Mouse (Mus musculus) midbrain, embryonic 13.5 days (tissue): ENCODE data around the gene Pde6g. TPM values are rescaled to one million over a fixed set of nuclear protein-coding genes. Genes with fewer than 3 reads are reported as not detected.

Experiments
- ATAC-seq: fragments of 200-750 bp; cut with Nextera tagmentation; 2 replicates; pipeline ENCODE4 v1.8.0; 2017; ENCODE audit warnings: mild to moderate bottlenecking, moderate TSS enrichment, moderate library complexity
- H3K27ac ChIP-seq: fragments of 300-500 bp; sonication (generic); 2 replicates; pipeline ENCODE4 v1.5.1; 2015; ENCODE audit warnings: inconsistent platforms, mild to moderate bottlenecking, moderate library complexity
- H3K27me3 ChIP-seq: fragments of 300-500 bp; sonication (generic); 2 replicates; pipeline ENCODE4 v1.6.1; 2015; ENCODE audit warnings: mild to moderate bottlenecking, inconsistent platforms
- H3K36me3 ChIP-seq: fragments of 300-500 bp; sonication (generic); 2 replicates; pipeline ENCODE4 v1.6.1; 2015; ENCODE audit warnings: mild to moderate bottlenecking, inconsistent platforms
- H3K4me1 ChIP-seq: fragments of 300-500 bp; sonication (generic); replicated peaks from 2 replicates; pipeline ENCODE4 v1.6.1; 2015; ENCODE audit warnings: inconsistent platforms
- H3K4me2 ChIP-seq: fragments of 300-500 bp; sonication (generic); replicated peaks from 2 replicates; pipeline ENCODE4 v1.6.1; 2015; ENCODE audit warnings: moderate library complexity, mild to moderate bottlenecking, inconsistent platforms
- H3K4me3 ChIP-seq: fragments of 300-500 bp; sonication (generic); replicated peaks from 2 replicates; pipeline ENCODE4 v1.5.1; 2015; ENCODE audit warnings: mild to moderate bottlenecking, inconsistent platforms
- H3K9ac ChIP-seq: fragments of 300-500 bp; sonication (generic); replicated peaks from 2 replicates; pipeline ENCODE4 v1.6.1; 2015; ENCODE audit warnings: mild to moderate bottlenecking, inconsistent platforms
- H3K9me3 ChIP-seq: fragments of 300-500 bp; sonication (generic); 2 replicates; pipeline ENCODE4 v1.6.1; 2016; ENCODE audit warnings: mild to moderate bottlenecking, inconsistent platforms
- WGBS: fragments of 180-500 bp; shearing (Covaris S2); methylation state at CpG from one replicate; pipeline ENCODE4 v1.1.7; 2015; 5-methylcytosine and 5-hydroxymethylcytosine counted together
- polyA plus RNA-seq: library from polyadenylated mRNA; unstranded; fragments of >200 nt; fragmentation: Nextera tagmentation; extraction: Ambion mirVana; gene quantifications from 2 replicates; pipeline ENCODE4 v1.2.1, GENCODE M21; 2015

Gene Pde6g
- polyA plus RNA-seq, 1 experiment from 2014 or later = 0.30 TPM

GRCm38 (mm10) chr11:120405867-120406266, 47.4 kb downstream of the Pde6g start:
- Histone ChIP-seq H3K36me3 (peaks cover 95% of the 10 kb centered on the region), H3K4me3 (no peak overlapping the region), H3K4me1 (no peaks in the 10 kb centered on the region), H3K9ac (no peak overlapping the region), H3K27me3 (no peaks in the 10 kb centered on the region), H3K27ac (no peak overlapping the region), H3K4me2 (no peak overlapping the region), H3K9me3 (no peaks in the 10 kb centered on the region)
- 94% methylated on average over 3 of the region's 3 CpGs for WGBS
- ATAC-seq = no peak

- no peak overlapping the region for H3K27ac ChIP-seq
- H3K36me3 ChIP-seq = peaks cover 95% of the 10 kb centered on the region
- no peaks in the 10 kb centered on the region for H3K4me1 ChIP-seq
- H3K9ac ChIP-seq = no peak overlapping the region
- H3K27me3 ChIP-seq = no peaks in the 10 kb centered on the region
- no peak overlapping the region for H3K4me2 ChIP-seq
- WGBS = 97% methylated on average over 1 of the region's 1 CpGs
- no peaks in the 10 kb centered on the region for H3K9me3 ChIP-seq
- H3K4me3 ChIP-seq = no peak overlapping the region
- ATAC-seq = no peak
Observed at GRCm38 (mm10) chr11:120404814-120405213, 48.5 kb downstream of the Pde6g start.

DNA sequence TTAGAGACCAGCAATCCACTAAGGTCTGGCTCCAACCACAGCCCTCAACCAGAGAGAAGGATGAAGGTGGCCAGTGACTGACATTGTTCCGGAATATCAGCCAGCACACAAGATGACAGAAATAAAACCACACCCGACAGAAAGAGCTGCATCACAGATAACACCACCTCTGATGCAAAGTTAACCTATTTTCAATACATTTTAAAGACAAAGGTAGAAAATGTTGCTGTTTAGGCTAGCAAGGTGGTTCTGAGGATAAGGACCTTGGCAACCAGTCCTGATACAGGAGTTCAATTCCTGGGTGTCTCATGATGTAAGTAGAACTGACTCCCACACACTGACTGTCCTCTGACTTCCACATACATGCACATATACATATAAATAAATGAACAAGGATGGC, 54.0 kb downstream of the Pde6g start:
- 96% methylated on average over 2 of the region's 2 CpGs for WGBS
- Histone ChIP-seq H3K9ac (no peak overlapping the region), H3K4me1 (no peaks in the 10 kb centered on the region), H3K9me3 (no peaks in the 10 kb centered on the region), H3K4me2 (no peak overlapping the region), H3K4me3 (no peak overlapping the region), H3K27ac (no peak overlapping the region), H3K36me3 (peaks cover 85% of the 10 kb centered on the region), H3K27me3 (no peaks in the 10 kb centered on the region)
- no peak for ATAC-seq

Other genes starting within 250 kb of the Pde6g start
- 17.4 and 19.5 TPM in 2 replicates for gene Bahcc1, start 220.6 kb downstream of the Pde6g start, polyA plus RNA-seq
- gene Actg1, start 105.0 kb downstream of the Pde6g start, polyA plus RNA-seq = 3,928 and 4,113 TPM in 2 replicates
- 1.9 and 2.2 TPM in 2 replicates for gene Fscn2, start 92.0 kb downstream of the Pde6g start, polyA plus RNA-seq
- 80.9 and 81.1 TPM in 2 replicates for gene Faap100, start 74.7 kb downstream of the Pde6g start, polyA plus RNA-seq
- 35.0 and 38.1 TPM in 2 replicates for gene Nploc4, start 15.8 kb downstream of the Pde6g start, polyA plus RNA-seq
- not detected in 2 replicates for gene Tspan10, start 10.9 kb downstream of the Pde6g start, polyA plus RNA-seq
- gene Oxld1, start 4.6 kb upstream of the Pde6g start, polyA plus RNA-seq = 10.6 and 12.5 TPM in 2 replicates
- gene Ccdc137, start 4.6 kb upstream of the Pde6g start, polyA plus RNA-seq = 26.1 and 28.7 TPM in 2 replicates
- gene Arl16, start 14.1 kb upstream of the Pde6g start, polyA plus RNA-seq = 64.7 and 67.8 TPM in 2 replicates
- 111 and 113 TPM in 2 replicates for gene Mrpl12, start 31.1 kb upstream of the Pde6g start, polyA plus RNA-seq
- 28.2 and 29.2 TPM in 2 replicates for gene Slc25a10, start 38.3 kb upstream of the Pde6g start, polyA plus RNA-seq
- 0.20 and 0.32 TPM in 2 replicates for gene Gcgr, start 77.2 kb upstream of the Pde6g start, polyA plus RNA-seq
- gene Mcrip1, start 96.2 kb upstream of the Pde6g start, polyA plus RNA-seq = 240 and 242 TPM in 2 replicates
- not detected in 2 replicates for gene Ppp1r27, start 97.6 kb upstream of the Pde6g start, polyA plus RNA-seq
- 279 and 297 TPM in 2 replicates for gene P4hb, start 119.8 kb upstream of the Pde6g start, polyA plus RNA-seq
- 452 and 461 TPM in 2 replicates for gene Arhgdia, start 128.1 kb upstream of the Pde6g start, polyA plus RNA-seq
- 303 and 358 TPM in 2 replicates for gene Alyref, start 144.9 kb upstream of the Pde6g start, polyA plus RNA-seq
- 180 and 183 TPM in 2 replicates for gene Anapc11, start 144.9 kb upstream of the Pde6g start, polyA plus RNA-seq
- 0.54 and 0.95 TPM in 2 replicates for gene Npb, start 155.0 kb upstream of the Pde6g start, polyA plus RNA-seq
- gene Pcyt2, start 164.4 kb upstream of the Pde6g start, polyA plus RNA-seq = 167 TPM in 2 replicates
- 42.7 and 51.3 TPM in 2 replicates for gene Sirt7, start 171.7 kb upstream of the Pde6g start, polyA plus RNA-seq
- gene Mafg, start 180.1 kb upstream of the Pde6g start, polyA plus RNA-seq = 24.4 and 31.2 TPM in 2 replicates
- 23.2 and 25.0 TPM in 2 replicates for gene Pycr1, start 190.3 kb upstream of the Pde6g start, polyA plus RNA-seq
- 0.78 and 0.84 TPM in 2 replicates for gene Myadml2, start 194.7 kb upstream of the Pde6g start, polyA plus RNA-seq
- gene Notum, start 207.7 kb upstream of the Pde6g start, polyA plus RNA-seq = 0.46 and 0.65 TPM in 2 replicates
- gene Aspscr1, start 219.5 kb upstream of the Pde6g start, polyA plus RNA-seq = 149 and 154 TPM in 2 replicates